Mouse (Mus musculus) T-cell, adult 2 months (primary cell): Measurements from ENCODE around the gene Inka2.
A peak's percentile ranks its signal among the peaks of the same experiment; 100 is the strongest.

Source experiments
- DNase-seq: peaks from one replicate; pipeline ENCODE4 v3.0.0; 2022; ENCODE audit warnings: low spot score

Gene Inka2

DNA sequence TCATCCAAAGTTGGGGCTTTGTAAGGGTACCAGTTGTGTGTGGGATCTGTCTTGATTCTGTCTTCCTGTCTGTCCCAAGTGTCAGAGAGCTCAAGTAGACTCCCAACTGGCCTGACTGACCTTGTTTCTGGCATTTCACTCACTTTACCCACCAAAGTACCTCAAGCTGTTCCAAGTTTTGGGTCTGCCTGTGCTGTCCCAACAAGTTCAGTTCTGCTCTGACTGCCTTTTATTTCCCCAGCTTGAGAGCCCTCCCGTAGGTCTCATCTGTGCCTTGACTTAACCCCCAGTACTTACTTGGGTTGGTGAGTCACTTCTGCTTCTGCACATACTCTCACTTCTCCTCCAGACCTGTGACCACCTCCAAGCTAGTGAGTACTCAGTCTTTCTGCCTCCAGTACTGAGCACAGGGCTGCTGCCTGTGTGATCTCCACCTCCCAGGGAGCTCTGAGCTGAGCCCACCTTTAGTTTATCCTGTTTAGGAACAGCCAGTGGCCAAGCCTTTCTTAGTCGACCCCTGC, 17.3 kb downstream of the Inka2 start:
- no peak for DNase-seq

DNA sequence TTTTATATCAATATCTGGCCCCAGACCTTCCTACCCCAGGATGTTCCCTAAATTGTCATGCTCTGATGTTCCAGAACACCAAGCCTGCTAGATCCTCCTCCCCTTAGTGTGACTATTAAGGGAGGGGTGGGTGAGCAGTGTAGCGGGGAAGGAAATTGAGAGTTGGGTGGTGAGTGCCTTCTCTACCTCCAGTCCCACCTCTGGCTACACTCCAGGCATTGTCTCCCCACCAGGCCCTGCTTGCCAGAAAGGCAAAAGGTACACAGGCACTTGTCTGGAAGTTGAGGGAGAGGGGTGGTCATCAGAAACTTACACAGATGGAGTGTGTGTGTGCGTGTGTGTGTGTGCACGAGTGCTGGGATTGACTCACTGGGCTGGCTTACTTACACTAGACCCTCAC, 18.1 kb downstream of the Inka2 start:
- DNase-seq, result no peak

DNA sequence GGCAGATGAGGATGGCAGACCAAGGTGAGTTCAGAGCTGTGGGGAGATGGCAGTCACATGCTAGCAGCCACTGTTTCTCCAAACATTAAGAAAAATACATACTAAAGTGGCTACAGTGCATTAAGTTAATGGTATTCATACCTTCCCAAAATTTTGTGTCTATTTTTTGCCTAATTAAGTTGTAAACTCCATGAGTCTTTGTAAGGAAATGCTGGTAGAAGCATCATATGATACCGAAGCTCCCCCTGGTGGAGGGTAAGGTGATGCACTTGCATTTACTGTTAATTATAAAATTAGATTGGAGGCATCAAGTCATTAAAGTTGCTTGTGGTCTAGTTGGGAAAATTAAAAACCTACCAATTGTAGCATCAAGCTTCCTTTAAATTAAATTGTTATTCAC, 21.6 kb downstream of the Inka2 start:
- DNase-seq, result peak; percentile 46

DNA sequence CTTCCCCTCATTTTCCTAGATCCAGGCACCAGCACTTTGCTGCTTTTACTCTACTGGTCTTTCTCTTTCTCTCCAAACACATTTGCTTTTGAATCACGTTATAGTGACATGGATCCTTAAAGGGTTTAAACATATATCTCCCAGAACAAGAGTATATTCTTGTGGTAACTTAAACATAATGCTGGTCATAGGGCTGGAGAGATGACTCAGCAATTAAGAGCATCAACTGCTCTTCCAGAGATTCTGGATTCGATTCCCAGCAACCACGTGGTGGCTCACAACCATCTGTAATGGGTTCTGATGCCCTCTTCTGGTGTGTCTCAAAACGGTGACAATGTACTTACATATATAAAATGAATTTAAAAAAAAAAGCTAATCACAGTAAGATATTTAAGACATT, 28.0 kb downstream of the Inka2 start:
- no peak for DNase-seq

- no peak for DNase-seq
Observed at GRCm38 (mm10) chr3:105733538-105733937, 29.1 kb downstream of the Inka2 start.

- DNase-seq, result no peak
Observed at GRCm38 (mm10) chr3:105735285-105735684, 30.9 kb downstream of the Inka2 start.

DNA sequence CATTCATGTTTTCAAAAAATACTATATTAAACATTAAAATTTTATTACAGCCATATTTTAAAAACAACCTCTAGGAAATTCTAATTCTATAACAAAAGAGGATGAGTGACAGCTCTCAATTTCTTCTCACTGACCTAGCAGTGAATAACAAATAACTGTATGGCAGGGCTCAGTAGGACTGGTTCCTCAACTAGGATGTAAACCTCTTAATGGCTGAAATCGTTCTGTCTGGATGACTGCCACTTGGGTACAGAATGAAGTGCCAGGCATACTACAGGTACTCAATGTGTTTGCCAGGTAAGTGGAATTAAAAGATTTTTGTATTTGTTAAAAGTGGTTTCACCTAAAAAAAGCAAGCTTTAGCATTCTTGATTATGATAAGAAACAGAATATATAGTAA, 31.7 kb downstream of the Inka2 start:
- DNase-seq, result no peak

DNA sequence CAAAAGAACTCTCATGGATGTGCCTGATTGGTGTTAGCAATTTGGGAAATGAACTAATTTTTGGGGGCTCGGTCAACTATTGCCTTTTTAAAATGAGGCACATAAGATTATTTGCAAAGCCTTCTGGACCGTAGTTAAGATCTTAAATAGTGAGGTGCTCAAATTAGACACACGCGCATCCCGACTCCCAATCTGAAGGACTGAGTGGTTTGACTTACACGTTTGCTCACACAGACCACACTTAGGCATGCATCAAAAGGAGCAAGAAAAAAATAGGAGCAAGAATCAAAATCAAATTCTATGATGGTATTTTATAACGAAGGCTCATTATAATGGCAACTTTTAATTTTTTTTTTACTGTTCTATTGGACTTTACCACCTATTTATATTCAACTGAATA, 32.7 kb downstream of the Inka2 start:
- DNase-seq, result no peak

GRCm38 (mm10) chr3:105737666-105738065, 33.3 kb downstream of the Inka2 start:
- DNase-seq, result no peak

GRCm38 (mm10) chr3:105746542-105746941, 42.1 kb downstream of the Inka2 start:
- no peak for DNase-seq

DNA sequence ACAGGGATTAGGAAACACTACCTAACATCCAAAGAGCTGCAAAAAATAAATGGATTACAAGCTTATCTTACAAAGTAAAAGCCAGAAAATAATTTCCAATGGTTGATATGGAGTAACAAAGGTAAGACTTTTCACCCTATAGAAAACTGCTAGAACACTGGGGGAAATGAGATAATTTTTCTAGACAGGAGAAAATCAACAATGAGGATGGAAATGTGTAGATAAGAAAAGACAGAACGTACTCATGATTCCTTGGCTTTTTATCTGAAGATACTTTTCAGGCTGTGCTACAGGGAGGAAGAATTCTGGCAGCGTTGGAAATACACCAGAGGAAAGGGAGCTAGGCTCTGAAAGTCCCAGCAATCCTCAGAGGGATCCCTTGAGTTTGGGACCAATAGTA, 46.4 kb downstream of the Inka2 start:
- DNase-seq, result no peak

DNA sequence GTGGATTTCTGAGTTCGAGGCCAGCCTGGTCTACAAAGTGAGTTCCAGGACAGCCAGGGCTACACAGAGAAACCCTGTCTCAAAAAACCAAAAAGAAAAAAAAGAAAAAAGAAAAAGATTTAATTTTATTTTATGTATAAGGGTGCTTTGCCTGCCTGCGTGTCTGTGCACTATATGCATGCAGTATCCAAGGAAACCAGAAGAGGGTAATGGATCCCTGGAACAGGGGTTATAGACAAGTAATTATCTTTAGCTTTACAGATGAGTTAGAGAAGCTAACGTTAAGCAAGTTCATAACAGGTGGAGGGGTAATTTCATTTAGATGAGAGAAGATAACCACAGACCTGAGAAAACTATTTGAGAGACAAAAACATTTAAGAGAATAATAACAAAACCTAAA, 49.8 kb downstream of the Inka2 start:
- no peak for DNase-seq

GRCm38 (mm10) chr3:105755123-105755522, 50.7 kb downstream of the Inka2 start:
- no peak for DNase-seq

DNA sequence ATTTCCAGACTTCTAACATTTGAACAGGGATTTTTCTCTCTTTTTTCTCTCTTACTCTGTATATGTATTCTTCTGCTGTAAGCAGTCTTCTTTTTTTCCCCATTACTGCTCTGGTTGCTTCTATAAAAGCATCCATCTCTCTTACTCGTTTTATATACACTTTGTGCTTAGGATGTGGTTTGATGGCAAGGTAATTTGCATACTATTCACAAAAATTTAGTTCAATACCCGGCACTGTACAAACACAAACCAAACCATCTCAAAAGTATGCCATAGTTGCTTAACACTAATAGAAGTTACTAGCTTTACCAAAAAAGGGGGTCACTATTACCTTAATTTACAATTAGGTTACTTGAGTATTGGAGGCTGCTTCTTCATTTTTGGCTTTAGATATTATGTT, 52.1 kb downstream of the Inka2 start:
- no peak for DNase-seq

DNA sequence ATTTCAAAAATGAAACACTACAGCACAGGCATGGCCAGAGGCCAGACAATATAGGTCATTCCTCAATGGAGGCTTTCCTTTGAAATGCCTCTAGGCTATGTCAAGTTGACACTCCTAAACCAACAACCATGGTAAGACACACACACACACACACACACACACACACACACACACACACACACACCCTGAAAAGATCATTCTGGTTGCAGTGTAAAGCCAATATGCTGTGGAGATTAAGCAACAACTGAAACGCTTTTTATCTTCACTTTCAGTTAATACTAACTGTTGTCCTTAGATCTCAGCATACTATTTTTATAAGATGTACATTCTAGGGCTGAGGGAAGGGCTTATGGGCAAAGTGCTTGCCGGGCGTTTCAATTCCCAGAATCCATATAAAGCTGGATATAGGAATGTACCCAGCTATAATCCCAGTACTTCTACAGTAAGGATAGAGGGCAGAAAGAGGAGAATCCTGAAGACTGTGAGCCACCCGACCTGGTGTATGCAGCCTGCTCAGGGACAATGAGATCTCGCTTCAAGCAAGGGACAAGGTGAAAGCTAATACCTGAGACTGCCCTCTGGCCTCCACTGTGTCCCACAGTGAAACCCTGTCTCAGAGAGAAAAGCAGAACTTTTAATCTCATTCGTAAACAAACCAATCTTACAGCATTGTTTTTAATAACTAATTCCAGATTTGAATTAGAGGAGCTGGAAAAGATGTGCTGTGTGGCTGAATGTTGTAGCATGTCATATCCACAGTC, 53.1 kb downstream of the Inka2 start:
- DNase-seq, result no peak

GRCm38 (mm10) chr3:105758098-105758497, 53.7 kb downstream of the Inka2 start:
- DNase-seq, result no peak

DNA sequence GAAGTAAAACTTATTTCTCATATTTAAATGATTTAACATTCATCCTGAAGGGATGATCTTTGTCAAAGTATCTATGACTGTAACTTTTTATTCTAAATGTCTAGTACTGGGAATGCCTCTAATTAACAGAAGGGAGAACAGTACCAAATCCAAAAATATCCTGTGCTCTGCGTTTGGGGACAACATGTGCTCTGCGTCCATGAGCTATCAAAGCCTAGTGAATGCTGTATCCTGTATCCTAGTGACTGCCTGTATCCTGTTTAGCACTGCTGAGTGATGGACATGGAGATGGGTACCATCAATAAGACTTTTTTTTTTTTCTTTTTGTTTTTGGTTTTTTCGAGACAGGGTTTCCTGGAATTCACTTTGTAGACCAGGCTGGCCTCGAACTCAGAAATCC, 54.3 kb downstream of the Inka2 start:
- DNase-seq, result no peak

GRCm38 (mm10) chr3:105760063-105760462, 55.7 kb downstream of the Inka2 start:
- no peak for DNase-seq

DNA sequence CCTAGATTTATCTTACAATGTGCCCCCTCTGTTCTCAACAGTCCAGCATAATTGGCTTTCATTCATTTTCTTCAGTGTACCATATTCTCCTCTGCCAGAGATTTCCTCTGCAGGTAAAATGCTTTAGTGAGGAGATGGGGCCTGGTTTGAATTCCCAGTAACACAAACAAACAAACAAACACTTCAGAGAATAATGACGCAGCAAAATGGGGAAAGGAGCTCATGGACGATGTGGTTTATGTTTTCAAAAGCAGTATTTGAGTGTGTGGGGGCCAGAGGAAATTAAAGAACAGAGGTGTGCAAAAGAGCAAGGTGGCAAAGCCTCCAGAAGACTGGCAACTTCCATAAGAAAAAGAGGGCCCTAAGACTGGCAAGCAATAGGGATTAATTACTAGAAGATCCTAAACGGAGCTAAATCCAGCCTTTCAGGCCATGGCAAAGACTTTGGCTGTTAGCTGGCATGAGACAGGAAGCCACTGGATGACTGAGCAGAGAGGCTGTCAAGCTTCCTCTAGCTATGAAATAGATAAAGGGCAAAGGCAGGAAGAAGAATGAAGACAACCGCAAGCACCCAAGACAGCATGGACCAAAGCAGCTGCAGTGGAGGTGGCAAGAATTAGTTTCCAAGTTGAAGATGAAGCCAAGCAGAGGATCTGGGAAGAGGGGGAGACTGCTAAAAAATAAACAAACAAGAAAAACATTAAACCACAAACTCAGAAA, 58.9 kb downstream of the Inka2 start:
- DNase-seq, result peak; percentile 71

GRCm38 (mm10) chr3:105768529-105768928, 64.1 kb downstream of the Inka2 start:
- DNase-seq, result peak; percentile 64

- DNase-seq, result no peak
Observed at GRCm38 (mm10) chr3:105769380-105769779, 65.0 kb downstream of the Inka2 start.
